Mouse (Mus musculus) heart, embryonic 12.5 days (tissue): ENCODE results near the gene Kifc1. TPM values are rescaled to one million over a fixed set of nuclear protein-coding genes. Genes with fewer than 3 reads are reported as not detected.
"Not testable (repeated sequence)": the region's sequence is repeated elsewhere in the genome, so short reads cannot be mapped to it uniquely, and the experiment has no call there.

ENCODE experiments used
- ATAC-seq: fragments of 200-750 bp; cut with Nextera tagmentation; 2 replicates; pipeline ENCODE4 v1.8.0; 2017; ENCODE audit warnings: moderate TSS enrichment, moderate library complexity; ENCODE audit not compliant: insufficient number of reproducible peaks, low FRiP score
- H3K27ac ChIP-seq: fragments of 300-500 bp; sonication (generic); 2 replicates; pipeline ENCODE4 v1.5.1; 2016; ENCODE audit warnings: mild to moderate bottlenecking, moderate library complexity; ENCODE audit not compliant: poor library complexity, severe bottlenecking
- H3K27me3 ChIP-seq: fragments of 300-500 bp; sonication (generic); replicated peaks from 2 replicates; pipeline ENCODE4 v1.6.1; 2016; ENCODE audit warnings: mild to moderate bottlenecking, moderate library complexity
- H3K36me3 ChIP-seq: fragments of 300-500 bp; sonication (generic); 2 replicates; pipeline ENCODE4 v1.6.1; 2016; ENCODE audit warnings: mild to moderate bottlenecking, moderate library complexity
- H3K4me1 ChIP-seq: fragments of 300-500 bp; sonication (generic); replicated peaks from 2 replicates; pipeline ENCODE4 v1.6.1; 2016; ENCODE audit warnings: mild to moderate bottlenecking
- H3K4me2 ChIP-seq: fragments of 300-500 bp; sonication (generic); 2 replicates; pipeline ENCODE4 v1.6.1; 2016; ENCODE audit warnings: mild to moderate bottlenecking, moderate library complexity
- H3K4me3 ChIP-seq: fragments of 300-500 bp; sonication (generic); 2 replicates; pipeline ENCODE4 v1.5.1; 2016; ENCODE audit warnings: mild to moderate bottlenecking
- H3K9ac ChIP-seq: fragments of 300-500 bp; sonication (generic); 2 replicates; pipeline ENCODE4 v1.6.1; 2016; ENCODE audit warnings: mild to moderate bottlenecking, moderate library complexity
- H3K9me3 ChIP-seq: fragments of 300-500 bp; sonication (generic); replicated peaks from 2 replicates; pipeline ENCODE4 v1.6.1; 2016; ENCODE audit warnings: mild to moderate bottlenecking, moderate library complexity
- WGBS: fragments of 180-500 bp; shearing (Covaris S2); methylation state at CpG from one replicate; pipeline ENCODE4 v1.1.7; 2016; 5-methylcytosine and 5-hydroxymethylcytosine counted together
- polyA plus RNA-seq: library from polyadenylated mRNA; unstranded; fragments of >200 nt; fragmentation: Nextera tagmentation; extraction: Ambion mirVana; gene quantifications from 2 replicates; pipeline ENCODE4 v1.2.1, GENCODE M21; 2016

Gene Kifc1
- polyA plus RNA-seq, 1 experiment from 2014 or later: 5.5 TPM

DNA sequence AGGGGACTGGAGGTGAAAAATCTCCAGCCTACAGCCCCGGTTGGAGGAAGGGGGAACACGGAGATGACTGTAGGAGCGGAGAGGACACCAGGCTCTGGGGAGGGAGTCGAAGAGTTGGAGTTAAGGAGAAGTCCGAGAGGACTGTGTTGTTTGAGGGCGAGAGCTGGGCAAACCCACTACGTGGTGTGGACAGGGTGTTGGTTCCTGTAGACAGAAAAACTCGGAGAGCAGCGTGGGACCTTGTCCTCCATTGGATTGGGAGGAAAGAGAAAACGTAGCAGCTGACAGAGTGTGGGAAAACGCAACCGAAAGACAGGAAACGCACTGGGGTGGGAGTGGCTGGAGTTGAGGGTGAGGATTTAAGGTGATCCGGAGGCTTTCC lies 19.4 kb upstream of the Kifc1 start:
- H3K4me1 ChIP-seq: peaks cover 19% of the 10 kb centered on the region
- no peaks in the 10 kb centered on the region for H3K27me3 ChIP-seq
- peak overlapping the region; percentile 94 for H3K4me3 ChIP-seq
- peak overlapping the region; percentile 92 for H3K27ac ChIP-seq
- H3K9me3 ChIP-seq: no peaks in the 10 kb centered on the region
- H3K36me3 ChIP-seq: peaks cover 41% of the 10 kb centered on the region
- peak overlapping the region; percentile 94 for H3K9ac ChIP-seq
- H3K4me2 ChIP-seq: peak overlapping the region; percentile 100
- ATAC-seq: peak; percentile 5; the same call in 1 of the 2 replicates
- 0% methylated on average over 14 of the region's 14 CpGs for WGBS

GRCm38 (mm10) chr17:33909077-33909868 lies 18.8 kb upstream of the Kifc1 start, which contains the start of gene Daxx:
TSS of gene Daxx (plus strand) at chr17:33909414.
- Histone ChIP-seq H3K36me3 (peaks cover 35% of the 10 kb centered on the region), H3K9ac (peak within 1 kb of the TSS; percentile 94), H3K27me3 (no peaks in the 10 kb centered on the region), H3K9me3 (no peaks in the 10 kb centered on the region), H3K4me2 (peak within 1 kb of the TSS; percentile 100), H3K4me1 (peaks cover 16% of the 10 kb centered on the region), H3K27ac (peak within 1 kb of the TSS; percentile 92), H3K4me3 (peak within 1 kb of the TSS; percentile 94)
- under 1% methylated on average over 68 of the region's 68 CpGs for WGBS
- ATAC-seq: peak; percentile 95

- Histone ChIP-seq H3K4me1 (peaks cover 16% of the 10 kb centered on the region), H3K9ac (peak overlapping the region; percentile 77), H3K4me2 (peak overlapping the region; percentile 100), H3K4me3 (peak overlapping the region; percentile 94), H3K9me3 (no peaks in the 10 kb centered on the region), H3K36me3 (peaks cover 28% of the 10 kb centered on the region), H3K27me3 (no peaks in the 10 kb centered on the region), H3K27ac (peak overlapping the region; percentile 92)
- WGBS: under 1% methylated on average over 44 of the region's 44 CpGs
- peak; percentile 48 for ATAC-seq
These were observed 18.0 kb upstream of the Kifc1 start for GRCm38 (mm10) chr17:33908331-33909076.

DNA sequence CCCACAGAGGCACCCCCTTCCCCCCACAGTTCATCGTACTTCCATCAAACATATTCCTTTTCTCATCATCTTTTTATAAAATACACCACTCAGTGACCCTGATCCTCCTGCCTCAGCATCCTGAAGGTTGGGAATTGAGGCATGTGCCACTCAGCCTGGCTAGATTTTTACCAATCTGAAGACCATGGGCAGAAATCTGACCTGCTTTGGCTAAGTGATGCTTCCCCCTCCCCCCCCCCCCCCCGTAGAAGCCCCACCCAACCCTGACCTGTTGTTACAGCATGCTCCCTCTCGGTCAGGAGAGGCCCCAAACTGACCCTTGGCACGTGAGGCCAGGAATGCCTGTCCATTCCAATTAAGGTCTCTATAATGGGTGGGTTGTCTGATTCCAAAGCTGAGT lies 14.4 kb upstream of the Kifc1 start, which contains the start of gene Platr17:
Platr17 (plus strand) TSS at position 301 of the 400 bp plus-strand sequence.
- ATAC-seq: not testable (repeated sequence)
- 34% methylated on average over 4 of the region's 4 CpGs for WGBS

DNA sequence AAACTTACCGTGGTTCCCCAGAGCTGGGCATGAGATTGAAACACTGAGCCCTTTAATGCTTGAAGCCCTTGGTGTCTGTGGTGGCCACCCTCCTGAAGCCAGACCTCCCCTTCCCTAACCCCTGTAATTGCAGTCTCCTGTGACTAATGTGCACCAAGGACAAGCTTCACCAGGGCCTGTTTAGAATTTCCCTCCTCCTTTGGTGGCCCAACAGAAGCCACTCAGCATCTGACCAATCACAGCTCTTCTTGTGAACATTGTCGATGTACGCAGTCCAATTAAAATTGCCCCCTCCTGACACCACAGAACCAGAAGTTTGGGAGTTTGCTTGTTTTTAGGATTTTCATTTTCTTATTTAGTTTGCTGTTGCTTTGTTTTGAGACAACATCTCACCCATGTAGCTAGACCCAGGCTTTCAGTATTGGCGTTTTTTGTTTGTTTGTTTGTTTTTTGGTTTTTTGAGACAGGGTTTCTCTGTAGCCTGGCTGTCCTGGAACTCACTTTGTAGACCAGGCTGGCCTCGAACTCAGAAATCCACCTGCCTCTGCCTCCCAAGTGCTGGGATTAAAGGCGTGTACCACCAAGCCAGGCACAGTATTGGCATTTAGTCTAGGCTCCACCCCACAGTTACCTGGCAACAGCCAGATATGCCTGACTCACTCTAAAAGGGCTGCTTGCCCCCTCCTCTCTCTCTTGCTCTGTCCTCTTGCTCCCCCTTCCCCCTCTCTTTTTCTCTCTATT lies 13.6 kb upstream of the Kifc1 start:
- not testable (repeated sequence) for H3K27me3 ChIP-seq, H3K4me3 ChIP-seq, H3K9ac ChIP-seq, H3K27ac ChIP-seq, H3K36me3 ChIP-seq, H3K4me2 ChIP-seq, ATAC-seq, H3K9me3 ChIP-seq
- H3K4me1 ChIP-seq: peaks cover 16% of the 10 kb centered on the region; the same call in 1 of the 2 replicates
- WGBS: 70% methylated on average over 6 of the region's 6 CpGs

More for the DNA sequence above, 14.4 kb upstream of the Kifc1 start, which contains the start of gene Platr17:
- not testable (repeated sequence) for H3K9ac ChIP-seq, H3K27me3 ChIP-seq, H3K4me2 ChIP-seq, H3K27ac ChIP-seq, H3K36me3 ChIP-seq, H3K9me3 ChIP-seq, H3K4me3 ChIP-seq
- peaks cover 16% of the 10 kb centered on the region; the same call in 1 of the 2 replicates for H3K4me1 ChIP-seq

DNA sequence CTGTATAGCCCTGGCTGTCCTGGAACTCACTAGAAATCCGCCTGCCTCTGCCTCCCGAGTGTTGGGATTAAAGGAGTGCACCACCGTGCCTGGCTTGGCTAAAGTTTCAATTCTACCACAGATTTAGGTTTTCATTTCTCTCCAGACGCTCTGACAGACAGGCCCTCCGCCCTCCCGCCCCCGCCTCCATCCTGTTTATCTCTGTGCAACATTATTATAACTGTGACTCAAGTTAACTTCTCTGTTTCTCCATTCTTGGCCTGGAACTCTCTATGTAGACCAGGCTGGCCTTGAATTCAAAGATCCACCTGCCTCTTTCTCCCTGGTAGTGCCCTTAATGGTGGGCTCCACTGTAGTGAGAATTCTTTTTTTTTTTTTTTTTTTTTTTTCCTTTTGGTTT lies 12.0 kb upstream of the Kifc1 start:
- H3K9me3 ChIP-seq: no peaks in the 10 kb centered on the region
- no peak overlapping the region for H3K4me3 ChIP-seq
- H3K36me3 ChIP-seq: no peaks in the 10 kb centered on the region
- H3K9ac ChIP-seq: no peak overlapping the region
- 81% methylated on average over 7 of the region's 7 CpGs for WGBS
- ATAC-seq: no peak
- no peak overlapping the region for H3K27ac ChIP-seq
- H3K4me2 ChIP-seq: no peak overlapping the region
- H3K4me1 ChIP-seq: peaks cover 7% of the 10 kb centered on the region; the same call in 1 of the 2 replicates
- H3K27me3 ChIP-seq: no peaks in the 10 kb centered on the region

- peaks cover 7% of the 10 kb centered on the region; the same call in 1 of the 2 replicates for H3K4me1 ChIP-seq
- no peak overlapping the region for H3K9ac ChIP-seq
- no peaks in the 10 kb centered on the region for H3K9me3 ChIP-seq
- 56% methylated on average over 4 of the region's 4 CpGs for WGBS
- 0 out of 2 replicates have a peak overlapping the region, but pooled peaks have one; percentile 66 for H3K27ac ChIP-seq
- no peak overlapping the region for H3K4me3 ChIP-seq
- no peak overlapping the region for H3K4me2 ChIP-seq
- no peaks in the 10 kb centered on the region for H3K27me3 ChIP-seq
- ATAC-seq: no peak
- H3K36me3 ChIP-seq: no peaks in the 10 kb centered on the region
These were observed 11.6 kb upstream of the Kifc1 start for GRCm38 (mm10) chr17:33902079-33902478.

GRCm38 (mm10) chr17:33901653-33902052 lies 11.2 kb upstream of the Kifc1 start:
- no peaks in the 10 kb centered on the region for H3K36me3 ChIP-seq
- H3K27me3 ChIP-seq: no peaks in the 10 kb centered on the region
- ATAC-seq: 0 out of 2 replicates have a peak, but pooled peaks have one; percentile 38

DNA sequence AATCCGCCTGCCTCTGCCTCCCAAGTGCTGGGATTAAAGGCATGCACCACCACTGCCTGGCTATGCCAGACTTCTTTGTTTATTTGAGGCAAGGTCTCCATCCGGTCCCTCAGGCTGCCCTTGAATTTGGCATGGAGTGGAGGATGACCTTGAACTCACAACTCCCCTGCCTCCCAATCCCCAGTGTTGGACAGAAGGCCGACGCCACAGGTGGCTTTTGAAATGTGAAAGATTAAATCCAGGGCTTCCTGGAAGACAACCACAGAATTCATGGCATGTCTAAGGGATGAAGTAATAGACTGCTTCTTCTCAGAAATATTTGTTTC lies 10.5 kb upstream of the Kifc1 start:
- no peak for ATAC-seq
- 70% methylated on average over 4 of the region's 4 CpGs for WGBS

More at GRCm38 (mm10) chr17:33901653-33902052, 11.2 kb upstream of the Kifc1 start:
- no peak overlapping the region for H3K27ac ChIP-seq
- H3K4me2 ChIP-seq: no peak overlapping the region
- no peak overlapping the region for H3K9ac ChIP-seq
- no peak overlapping the region for H3K4me3 ChIP-seq
- WGBS: 55% methylated on average over 4 of the region's 4 CpGs
- H3K9me3 ChIP-seq: no peaks in the 10 kb centered on the region
- H3K4me1 ChIP-seq: peaks cover 7% of the 10 kb centered on the region; the same call in 1 of the 2 replicates

GRCm38 (mm10) chr17:33900281-33900988 lies 10.0 kb upstream of the Kifc1 start:
- ATAC-seq: no peak
- 57% methylated on average over 7 of the region's 7 CpGs for WGBS
- H3K9me3 ChIP-seq: no peaks in the 10 kb centered on the region
- no peak overlapping the region for H3K4me2 ChIP-seq
- 0 out of 2 replicates have a peak overlapping the region, but pooled peaks have one; percentile 35 for H3K9ac ChIP-seq
- H3K36me3 ChIP-seq: no peaks in the 10 kb centered on the region
- no peaks in the 10 kb centered on the region for H3K27me3 ChIP-seq
- H3K27ac ChIP-seq: no peak overlapping the region
- H3K4me1 ChIP-seq: peaks cover 7% of the 10 kb centered on the region; the same call in 1 of the 2 replicates
- no peak overlapping the region for H3K4me3 ChIP-seq

More for the DNA sequence above, 10.5 kb upstream of the Kifc1 start:
- H3K9me3 ChIP-seq: no peaks in the 10 kb centered on the region
- peaks cover 7% of the 10 kb centered on the region; the same call in 1 of the 2 replicates for H3K4me1 ChIP-seq
- H3K27me3 ChIP-seq: no peaks in the 10 kb centered on the region
- H3K36me3 ChIP-seq: no peaks in the 10 kb centered on the region
- no peak overlapping the region for H3K27ac ChIP-seq
- H3K4me3 ChIP-seq: no peak overlapping the region
- H3K9ac ChIP-seq: no peak overlapping the region
- H3K4me2 ChIP-seq: no peak overlapping the region
